Mouse (Mus musculus) gastrocnemius, postnatal 14 days (tissue): ENCODE measurements around the gene Wdr93. TPM values are rescaled to one million over a fixed set of nuclear protein-coding genes. Genes with fewer than 3 reads are reported as not detected.
"Not testable (repeated sequence)": the region's sequence is repeated elsewhere in the genome, so short reads cannot be mapped to it uniquely, and the experiment has no call there.

ENCODE experiments used
- DNase-seq: peaks from one replicate; pipeline ENCODE4 v3.0.0; 2021; ENCODE audit warnings: mixed read lengths
- intact Hi-C: fragments of 180-260 bp; cut with DNase I; formaldehyde crosslinking; loops from one replicate; pipeline ENCODE4 v1.15.1; 2025; ENCODE audit warnings: low total_unique reads
- total RNA-seq, 2 experiments: library from RNA; stranded (reverse); gene quantifications; 2 replicates each; pipeline ENCODE4 v1.2.3; 2021

The Wdr93 gene
- total RNA-seq, 2 experiments from 2014 or later: not detected

DNA sequence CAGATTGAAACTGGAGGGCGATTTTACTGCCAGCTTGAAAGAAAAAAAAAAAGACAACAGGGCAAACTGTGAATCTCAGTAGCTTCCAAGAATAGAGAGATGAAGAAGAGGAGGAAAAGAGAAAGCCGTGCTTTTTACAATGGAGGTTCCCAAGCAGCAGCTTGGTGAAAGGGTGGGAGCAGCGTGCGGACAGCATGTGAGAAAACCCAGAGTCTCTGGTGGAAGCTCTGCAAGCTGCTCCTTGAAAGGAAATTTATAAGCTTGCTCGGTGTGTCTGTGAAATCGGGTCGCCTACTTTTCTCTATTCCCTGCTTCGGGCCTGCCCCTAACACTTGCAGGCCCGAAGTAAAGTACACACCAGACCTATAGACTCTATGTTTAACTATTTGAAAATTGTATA, 1.1 kb downstream of the Wdr93 start:
- intact Hi-C loops: no loop called here

DNA sequence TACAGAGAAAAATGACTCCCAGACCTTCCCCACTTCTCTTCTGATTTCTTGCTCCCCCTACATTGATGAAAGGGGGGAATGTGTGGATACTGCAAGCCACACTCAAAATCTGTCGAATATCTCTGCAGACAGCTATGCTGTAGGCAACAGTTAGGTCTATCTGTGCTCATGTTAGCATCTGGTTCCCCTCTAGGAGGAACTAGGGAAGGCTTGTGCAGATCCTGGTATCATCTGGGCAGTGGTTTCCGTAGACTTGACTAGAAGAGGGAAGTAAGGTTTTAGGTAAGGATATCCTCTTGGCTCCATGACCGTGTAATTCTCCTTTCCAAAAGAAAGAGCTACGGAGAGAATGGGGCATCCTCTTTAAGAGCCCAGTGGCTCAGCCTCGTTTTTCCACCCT, 1.6 kb downstream of the Wdr93 start:
- no peak for DNase-seq
- intact Hi-C loops: no loop called here

More for the DNA sequence above, 1.1 kb downstream of the Wdr93 start:
- DNase-seq: no peak

DNA sequence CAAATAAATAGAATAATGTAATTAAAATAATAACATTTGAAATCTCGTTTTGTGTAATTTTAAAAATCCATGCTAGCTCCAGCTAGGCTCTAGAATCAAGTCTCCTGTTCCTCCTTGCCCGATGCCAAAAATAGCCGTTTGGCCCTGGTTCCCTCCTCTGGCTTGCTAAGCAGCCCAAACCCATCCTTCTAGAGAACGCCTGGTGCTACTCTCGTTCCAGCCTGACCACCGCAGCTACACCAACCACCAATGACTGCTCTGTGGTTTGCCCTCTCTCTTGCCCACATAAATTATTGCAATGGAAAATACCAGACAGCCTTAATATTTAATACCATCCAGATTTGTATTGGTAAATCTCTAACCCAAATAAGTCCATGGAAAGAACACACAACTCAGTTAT, 4.7 kb downstream of the Wdr93 start:
- intact Hi-C loops: no loop called here
- DNase-seq: no peak

DNA sequence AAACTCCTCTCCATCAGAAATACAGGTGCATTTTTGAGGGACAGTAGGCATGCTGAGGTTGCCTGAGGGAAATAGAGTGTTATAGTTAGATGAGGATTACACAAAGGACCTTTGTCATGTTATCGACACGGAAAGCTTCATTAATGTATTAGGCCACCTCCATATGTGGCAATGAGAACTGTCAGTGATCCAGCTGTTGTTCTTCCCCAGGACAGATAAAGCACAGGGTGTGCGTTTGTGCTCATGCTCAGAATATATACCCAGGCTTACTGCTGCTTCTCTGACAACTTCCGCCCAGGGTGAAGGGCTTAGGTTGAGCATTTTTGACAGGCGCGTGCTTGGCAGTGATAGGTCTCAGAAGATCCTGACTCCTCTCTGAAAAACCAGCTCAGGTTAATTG, 6.5 kb downstream of the Wdr93 start:
- intact Hi-C loops: no loop called here
- DNase-seq: no peak

DNA sequence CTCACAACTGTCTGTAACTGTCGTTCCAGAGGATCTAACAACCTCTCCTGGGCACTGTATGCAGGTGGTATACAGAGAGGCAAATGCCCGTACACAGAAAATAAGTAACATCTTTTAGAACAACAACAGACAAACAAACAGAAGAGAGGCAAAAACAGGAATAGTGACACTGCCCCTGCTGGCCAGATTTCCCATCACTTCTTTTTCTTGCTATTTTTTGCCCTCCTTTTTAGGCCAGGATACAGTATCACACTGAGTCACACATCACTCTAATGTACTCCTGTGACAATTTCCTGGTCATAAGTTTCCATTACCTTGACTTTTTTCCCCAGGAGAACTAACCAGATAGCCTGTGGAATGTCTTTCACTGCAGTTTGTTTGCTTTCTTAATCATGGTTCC, 13.4 kb downstream of the Wdr93 start:
- no peak for DNase-seq
- intact Hi-C loops: no loop called here

DNA sequence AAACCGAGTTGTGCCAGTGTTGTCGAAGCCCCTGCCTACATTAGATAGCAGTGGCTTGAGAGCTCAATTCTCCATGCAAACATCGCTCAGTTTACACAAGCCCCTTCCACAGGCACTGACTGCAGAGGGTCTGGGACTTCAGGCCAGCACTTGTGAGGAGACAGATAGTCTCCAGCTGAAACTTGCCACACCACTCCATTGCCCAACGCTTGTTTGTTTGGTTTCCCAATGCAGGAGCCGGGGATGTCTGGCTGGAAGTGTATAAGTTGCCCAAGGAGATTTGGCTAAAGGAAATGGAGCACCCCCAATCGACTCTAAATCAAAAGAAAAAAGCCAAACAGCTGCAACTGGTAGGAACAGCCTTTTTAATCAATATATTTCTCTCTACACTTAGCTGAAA, 15.2 kb downstream of the Wdr93 start:
- intact Hi-C loops: no loop called here

DNA sequence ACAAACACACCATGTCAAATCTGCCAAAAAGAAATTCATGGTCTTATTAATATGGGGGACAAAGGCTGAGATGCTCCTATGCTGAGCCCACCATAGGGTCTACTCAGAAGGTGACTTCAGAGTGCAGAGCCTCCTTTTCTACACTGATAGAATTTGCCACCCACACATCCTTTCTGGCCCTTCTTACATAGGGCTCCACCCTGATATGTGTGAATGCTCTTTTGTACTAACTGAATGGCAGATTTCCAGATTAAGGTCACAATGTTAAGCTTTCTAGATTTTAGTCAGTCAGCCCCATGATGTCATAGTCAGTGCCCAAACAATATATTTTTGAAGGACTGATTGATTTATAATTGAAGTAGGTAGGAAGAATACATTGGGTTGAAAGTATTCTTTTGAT, 16.8 kb downstream of the Wdr93 start:
- intact Hi-C loops: no loop called here
- no peak for DNase-seq

More for the DNA sequence above, 15.2 kb downstream of the Wdr93 start:
- DNase-seq: no peak

DNA sequence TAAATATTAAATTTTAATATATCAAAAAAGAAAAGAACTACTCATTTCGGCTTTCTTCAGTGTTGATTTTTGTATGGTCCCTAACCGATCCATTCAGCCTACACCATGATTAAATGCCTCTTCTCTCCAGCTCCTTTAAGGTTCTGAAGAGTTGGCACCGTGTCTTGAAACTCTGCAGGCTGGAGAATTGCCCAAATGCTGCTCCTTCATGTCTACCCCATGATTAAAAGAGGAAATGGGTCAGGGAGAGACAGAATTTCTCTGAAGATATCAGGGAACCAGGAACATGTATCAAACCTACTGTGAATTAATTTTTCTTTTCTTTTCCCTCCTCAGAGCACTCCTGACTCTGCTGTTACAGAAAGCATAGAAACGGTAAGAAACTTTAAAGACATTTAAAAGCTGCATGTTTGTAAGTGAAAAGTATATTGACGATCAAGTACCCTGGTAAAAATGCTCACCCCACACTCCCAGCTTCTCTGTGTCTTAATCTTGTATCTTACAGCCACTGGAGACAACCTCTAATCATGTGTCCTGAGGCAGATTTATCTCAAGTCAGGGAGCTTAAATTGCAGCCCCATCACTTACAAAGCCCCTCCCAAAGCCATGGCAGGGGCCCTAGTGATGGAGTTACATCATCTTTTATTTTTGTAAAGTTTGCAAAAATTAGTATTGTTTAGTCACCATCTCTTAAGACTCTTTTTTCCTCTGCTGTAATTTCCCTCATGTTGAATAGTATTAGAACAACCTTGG, 18.3 kb downstream of the Wdr93 start:
- intact Hi-C loops: no loop called here
- no peak for DNase-seq

DNA sequence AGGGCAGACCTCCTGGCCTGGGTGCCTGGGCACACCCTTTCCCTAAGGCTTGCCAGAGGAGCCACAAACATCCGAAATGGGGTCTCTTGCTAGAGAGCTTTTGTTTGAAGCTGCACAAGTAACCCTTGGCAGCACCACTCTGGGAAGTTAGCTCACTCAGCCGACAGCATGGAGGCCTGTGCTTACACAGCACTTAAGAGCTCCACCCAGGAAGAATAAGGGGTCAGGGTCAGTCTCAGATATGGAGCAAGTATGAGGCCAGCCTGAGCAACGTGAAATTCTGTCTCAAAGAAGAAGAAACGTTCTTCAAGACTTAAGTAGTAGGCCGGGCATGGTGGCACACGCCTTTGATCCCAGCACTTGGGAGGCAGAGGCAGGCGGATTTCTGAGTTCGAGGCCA, 19.1 kb downstream of the Wdr93 start:
- DNase-seq: no peak
- intact Hi-C loops: no loop called here

DNA sequence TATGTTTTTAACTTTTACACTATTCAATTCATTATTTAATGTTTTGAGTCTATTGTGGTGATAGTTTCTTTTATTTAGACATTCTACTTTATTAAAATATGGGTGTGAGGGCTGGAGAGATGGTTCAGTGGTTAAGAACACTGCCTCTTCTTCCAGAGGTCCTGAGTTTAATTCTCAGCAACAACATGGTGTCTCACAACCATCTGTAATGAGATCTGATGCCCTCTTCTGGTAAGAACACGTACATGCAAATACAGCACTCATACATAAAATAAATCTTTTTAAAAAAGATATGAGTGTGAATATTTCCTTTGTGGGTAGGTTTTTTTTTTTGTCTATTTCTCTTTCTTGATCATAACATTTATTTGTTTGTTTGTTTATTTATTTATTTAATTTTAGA, 23.0 kb downstream of the Wdr93 start:
- DNase-seq: no peak
- intact Hi-C loops: no loop called here

DNA sequence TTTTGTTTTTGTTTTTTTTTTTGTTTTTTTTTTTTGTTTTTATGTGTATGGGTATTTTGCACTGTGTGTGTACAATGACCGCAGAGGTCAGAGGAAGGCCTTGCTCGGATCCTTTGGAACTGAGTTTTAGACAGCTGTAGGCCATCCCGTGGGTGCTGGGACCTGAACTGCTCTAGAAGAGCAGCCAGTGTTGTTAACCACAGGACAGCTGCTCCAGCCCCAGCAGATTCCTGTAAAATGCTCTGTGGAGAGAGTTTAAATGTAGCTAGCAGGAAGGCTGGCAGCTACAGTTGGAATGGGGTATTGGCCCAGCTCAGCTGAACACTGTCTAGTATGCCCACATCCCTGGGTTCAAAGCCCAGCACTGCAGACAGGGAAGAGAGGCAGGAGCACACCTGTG, 26.7 kb downstream of the Wdr93 start:
- DNase-seq: no peak
- intact Hi-C loops: no loop called here

DNA sequence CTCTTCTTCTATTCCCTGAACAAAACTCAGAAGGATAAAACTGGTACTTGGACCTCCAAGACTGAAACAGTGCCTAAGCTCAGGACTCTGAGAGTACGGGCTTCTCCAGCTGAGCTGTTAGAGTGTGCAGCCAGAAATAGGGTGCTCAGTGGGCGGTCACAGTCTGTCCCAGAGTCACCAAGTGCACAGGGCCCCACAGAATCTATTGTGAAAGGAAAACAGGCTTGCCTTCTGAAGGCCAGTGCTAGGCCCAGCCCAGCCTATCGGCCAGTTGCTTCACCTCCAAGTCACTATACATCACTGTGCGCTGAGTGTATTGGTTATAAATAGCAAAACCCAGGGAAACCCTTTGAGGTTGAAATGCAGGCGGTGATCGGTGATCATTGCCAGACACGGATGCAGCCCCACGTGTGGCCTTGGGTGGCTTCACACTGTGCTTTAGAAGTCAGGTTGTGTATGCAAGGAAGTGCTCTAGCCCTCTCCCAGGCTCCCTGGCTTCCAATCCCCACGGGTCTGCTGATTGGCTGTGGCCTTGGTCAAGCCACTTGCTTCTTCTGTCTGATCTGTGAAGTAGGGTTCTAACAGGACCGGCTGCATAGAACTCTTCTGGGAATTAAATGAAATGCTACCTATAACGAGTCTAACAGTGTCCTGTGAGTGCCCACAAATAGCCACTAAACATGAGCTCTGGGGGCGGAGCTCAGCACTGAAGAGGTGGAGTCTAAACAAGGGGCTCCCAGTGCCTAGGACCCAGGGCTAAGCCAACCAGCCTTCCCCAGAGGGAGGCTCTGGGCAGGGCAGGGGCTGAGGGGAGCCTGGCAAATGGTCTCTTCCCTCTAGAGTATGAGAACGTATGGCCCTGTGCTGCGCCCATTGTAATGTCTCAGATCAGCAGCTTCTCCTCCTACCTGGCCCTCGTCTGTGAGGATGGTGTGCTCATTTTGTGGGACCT, 28.9 kb downstream of the Wdr93 start:
- intact Hi-C loops: no loop called here
- no peak for DNase-seq

DNA sequence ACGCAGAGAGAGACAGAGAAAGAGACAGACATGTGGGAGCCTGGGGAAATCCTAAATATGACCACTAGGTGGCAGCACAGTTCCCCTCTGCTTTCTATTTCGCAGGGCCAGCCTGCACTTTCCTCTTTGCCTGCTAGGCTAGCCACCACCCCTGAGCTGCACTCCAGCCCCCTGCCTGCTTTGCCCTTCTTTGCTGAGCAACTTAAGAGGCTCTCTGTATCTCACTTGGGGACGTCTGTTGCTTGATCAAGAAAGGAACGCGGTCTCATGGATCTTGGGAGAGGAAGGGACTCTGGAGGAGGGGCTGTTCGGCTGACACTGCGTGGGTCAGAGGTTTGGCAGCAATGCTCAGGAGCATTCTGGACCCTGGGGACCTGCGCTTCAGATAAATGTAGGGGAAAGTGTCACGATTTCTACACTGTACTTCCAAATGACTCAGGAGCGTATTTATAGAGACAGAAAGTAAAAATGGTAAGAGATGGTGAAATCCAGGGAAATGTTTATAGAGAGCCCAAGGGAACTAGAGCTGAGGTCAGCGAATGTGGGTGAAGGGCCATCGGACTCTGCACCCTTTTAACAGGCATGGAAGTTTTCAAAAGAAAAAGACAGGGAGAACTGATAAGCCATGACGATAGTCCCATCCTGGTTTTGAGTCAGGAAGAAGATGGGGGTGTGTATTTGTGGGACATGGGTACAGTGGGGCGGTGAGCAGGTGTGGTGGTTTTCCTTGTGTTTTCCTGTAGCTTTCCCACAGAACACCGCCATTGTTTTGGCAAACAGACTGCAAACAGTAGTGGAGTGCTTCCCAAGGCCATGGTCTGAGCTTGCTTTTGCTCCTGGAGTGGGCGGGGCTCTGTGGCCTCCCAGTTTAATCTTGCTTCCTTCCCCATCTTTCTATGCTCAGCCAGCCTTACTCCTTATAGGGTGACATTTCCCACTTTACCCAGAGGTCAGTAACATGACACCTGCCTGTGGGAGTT, 38.0 kb downstream of the Wdr93 start:
- intact Hi-C loops: no loop called here
- peak; percentile 63 for DNase-seq

DNA sequence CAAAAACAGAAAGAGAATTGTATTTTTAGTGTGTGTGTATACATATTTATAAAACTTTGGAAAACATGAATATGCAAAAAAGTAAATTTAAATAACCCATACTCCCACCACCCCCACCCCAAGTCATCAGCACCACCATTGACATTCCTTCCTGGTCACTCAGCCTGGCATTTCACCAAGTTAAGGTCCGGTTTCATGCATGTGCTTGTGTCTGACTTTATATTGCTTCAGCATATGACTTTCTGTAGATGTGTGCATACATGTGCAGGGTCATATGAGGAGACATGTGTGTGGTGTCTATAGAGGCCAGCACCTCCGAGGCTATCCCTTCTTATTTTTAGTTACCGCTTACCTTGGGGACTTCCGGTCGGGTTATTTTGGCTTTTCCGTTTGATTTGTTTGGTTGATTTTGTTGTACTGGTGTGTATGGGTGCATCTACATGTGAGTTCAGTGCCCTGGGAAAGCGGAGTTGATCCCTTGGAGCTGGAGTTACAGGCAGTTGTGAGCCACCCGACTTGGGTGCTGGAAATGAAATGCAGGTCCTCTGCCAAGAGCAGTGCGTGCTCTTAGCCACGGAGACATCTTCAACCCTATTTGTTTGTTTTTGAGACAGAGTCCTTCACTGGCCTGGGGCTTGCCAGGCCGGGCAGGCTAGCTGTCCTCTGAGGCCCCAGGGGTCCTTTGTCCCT, 39.0 kb downstream of the Wdr93 start:
- DNase-seq: no peak
- intact Hi-C loops: no loop called here

DNA sequence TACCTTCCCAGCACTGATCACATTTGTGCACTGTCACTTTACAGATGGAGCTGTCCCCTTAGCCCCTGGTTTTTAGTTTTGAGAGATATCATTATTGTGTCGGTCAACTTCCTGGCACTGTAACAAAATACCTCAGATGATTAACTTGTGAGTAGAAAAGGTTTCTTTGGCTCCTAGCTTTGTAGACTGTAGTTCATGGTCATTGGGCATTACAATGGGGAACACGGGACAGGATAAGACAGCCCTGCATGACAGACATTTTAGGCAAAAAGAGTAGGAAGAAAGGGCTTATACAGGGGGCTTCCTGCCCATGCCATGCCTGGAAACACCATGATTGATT, 39.5 kb downstream of the Wdr93 start:
- DNase-seq: no peak
- intact Hi-C loops: no loop called here

DNA sequence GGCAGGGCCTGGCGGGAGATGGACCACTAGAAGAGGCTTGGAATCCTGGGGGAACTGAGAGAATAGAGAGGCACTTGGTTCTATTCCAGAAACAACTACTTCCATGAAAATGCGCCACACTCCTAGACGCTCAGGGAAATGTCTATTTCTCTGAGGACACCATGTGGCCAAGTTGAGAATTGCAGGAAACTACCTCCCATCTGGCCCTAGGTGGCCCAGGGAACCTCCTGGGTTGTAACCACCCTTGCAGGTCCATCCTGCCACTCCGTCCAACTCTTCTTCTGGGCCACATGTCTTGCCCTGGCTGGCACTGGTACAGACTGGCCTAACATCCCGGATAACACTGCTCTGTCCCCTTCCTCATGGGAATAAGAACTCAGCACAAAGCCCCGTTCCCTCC, 43.3 kb downstream of the Wdr93 start:
- intact Hi-C loops: no loop called here
- peak; percentile 52 for DNase-seq

DNA sequence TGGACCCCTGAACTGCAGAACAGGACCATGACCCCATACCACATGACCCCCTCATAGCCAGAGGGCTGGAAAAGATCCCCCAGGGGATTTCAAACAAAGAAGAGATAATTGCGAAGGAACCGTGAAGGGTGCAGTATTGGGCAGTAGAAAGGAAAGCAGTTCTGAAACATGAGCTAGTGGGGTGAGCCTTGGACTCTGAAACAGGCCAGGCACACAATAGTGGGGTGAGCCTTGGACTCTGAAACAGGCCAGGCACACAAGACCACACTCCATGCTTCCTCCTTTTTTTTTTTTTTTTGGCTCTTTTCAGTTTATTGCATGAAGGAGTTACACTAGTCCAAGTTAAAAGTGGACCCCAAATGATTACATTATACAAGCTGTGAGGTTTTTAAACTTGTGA, 46.8 kb downstream of the Wdr93 start:
- intact Hi-C loops, DNase-seq: not testable (repeated sequence)

DNA sequence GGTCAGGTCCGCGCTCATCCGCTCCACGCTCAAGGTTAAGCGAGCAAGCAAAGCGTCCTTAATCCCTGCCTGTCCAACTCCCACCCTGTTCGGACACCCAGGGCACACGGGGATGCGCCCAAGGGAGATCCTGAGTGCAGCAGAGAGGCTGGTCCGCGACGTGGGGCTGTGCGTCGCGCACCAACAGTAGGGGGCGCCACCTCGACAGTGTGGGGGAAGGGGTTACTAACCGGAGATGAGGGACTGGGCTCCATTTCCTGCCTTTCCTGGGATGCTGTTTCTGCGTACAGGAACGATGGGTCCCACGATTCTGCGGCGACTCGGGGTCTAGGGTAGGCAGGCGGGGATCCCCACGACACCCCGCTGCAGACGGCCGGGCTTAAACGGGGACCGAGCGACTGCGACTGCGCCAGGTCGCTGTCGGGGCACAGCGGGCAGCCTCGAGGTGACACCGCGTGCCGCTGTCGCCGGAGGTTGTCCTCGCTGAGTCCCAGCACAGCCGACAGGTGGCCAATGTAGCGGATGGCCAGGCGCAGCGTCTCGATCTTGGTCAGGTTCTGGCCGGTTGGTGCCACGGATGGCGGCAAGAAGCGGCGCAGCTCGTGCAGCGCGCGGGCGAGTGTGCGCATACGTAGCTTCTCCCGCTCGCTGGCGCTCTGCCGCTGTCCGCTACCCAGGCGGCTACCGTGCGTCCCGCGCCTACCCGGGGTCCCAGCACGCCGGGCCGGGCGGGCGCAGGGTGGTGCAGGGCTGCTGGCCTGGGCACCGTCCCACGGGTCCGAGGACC, 49.9 kb downstream of the Wdr93 start:
- DNase-seq: peak; percentile 32
- intact Hi-C loops: no loop called here

DNA sequence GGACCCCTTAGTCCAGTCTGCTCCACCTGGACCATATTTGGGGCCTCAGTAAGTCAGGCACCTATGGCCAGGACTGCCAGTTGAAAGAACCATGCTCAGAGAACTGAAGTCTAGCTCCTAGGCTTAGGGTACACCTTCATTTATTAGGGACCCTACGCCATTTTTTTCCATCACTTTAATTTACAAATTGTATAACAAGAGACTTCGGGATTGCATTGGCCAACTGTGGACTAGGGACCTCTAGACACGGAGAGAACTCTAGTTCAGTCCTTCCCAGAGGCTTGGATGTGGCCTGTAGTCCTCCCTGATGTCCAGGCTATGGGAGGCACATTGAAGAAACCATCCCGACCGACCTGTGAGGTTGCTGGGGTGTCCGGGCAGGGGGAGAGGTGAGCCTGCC, 50.7 kb downstream of the Wdr93 start, which contains the start of gene Mesp1:
Mesp1 (minus strand) TSS at position 101 of the 400 bp plus-strand sequence.
- intact Hi-C loops: no loop called here
- DNase-seq: no peak
